Mouse (Mus musculus): ENCODE results near the gene Zmynd8. TPM values are rescaled to one million over a fixed set of nuclear protein-coding genes. Genes with fewer than 3 reads are reported as not detected.

The Zmynd8 gene
- total RNA-seq, 2 experiments from 2014 or later = 13.1 to 23.3 TPM

- intact Hi-C loops (cut with DNase I) = no loop called here
- Histone ChIP-seq H3K27ac (peak overlapping the region; percentile 98), H3K4me3 (peak overlapping the region; percentile 70)
- TF ChIP-seq CTCF (IDR thresholded peaks at IDR 0.05) = no peak; the same call in 1 of the 2 replicates
- no peak for DNase-seq
Measured at GRCm38 (mm10) chr2:165883006-165883405, 15.8 kb downstream of the Zmynd8 start.

GRCm38 (mm10) chr2:165881585-165882431, 17.0 kb downstream of the Zmynd8 start:
- H3K4me3 ChIP-seq = peak overlapping the region; percentile 70
- no peak for TF ChIP-seq CTCF (IDR thresholded peaks at IDR 0.05)
- intact Hi-C loops (cut with DNase I) = no loop called here
- peak; percentile 46 for DNase-seq
- peak overlapping the region; percentile 98 for H3K27ac ChIP-seq

GRCm38 (mm10) chr2:165881220-165881584, 17.6 kb downstream of the Zmynd8 start:
- intact Hi-C loops (cut with DNase I) = no loop called here
- H3K4me3 ChIP-seq = 0 out of 2 replicates have a peak overlapping the region, but pooled peaks have one; percentile 23
- TF ChIP-seq CTCF (IDR thresholded peaks at IDR 0.05) = no peak
- DNase-seq = no peak
- peak overlapping the region; percentile 98 for H3K27ac ChIP-seq

GRCm38 (mm10) chr2:165880501-165881182, 18.2 kb downstream of the Zmynd8 start:
- Histone ChIP-seq H3K4me3 (peak overlapping the region; percentile 52), H3K27ac (peak overlapping the region; percentile 98)
- DNase-seq = peak; percentile 95
- TF ChIP-seq CTCF (IDR thresholded peaks at IDR 0.05) = no peak
- intact Hi-C loops (cut with DNase I) = no loop called here

GRCm38 (mm10) chr2:165879403-165880178, 19.2 kb downstream of the Zmynd8 start:
- H3K4me3 ChIP-seq = peak overlapping the region; percentile 52
- TF ChIP-seq CTCF (IDR thresholded peaks at IDR 0.05) = no peak
- intact Hi-C loops (cut with DNase I) = no loop called here
- no peak for DNase-seq
- H3K27ac ChIP-seq = peak overlapping the region; percentile 98

- peak overlapping the region; percentile 98 for H3K27ac ChIP-seq
- DNase-seq = no peak
- TF ChIP-seq CTCF (IDR thresholded peaks at IDR 0.05) = no peak
- intact Hi-C loops (cut with DNase I) = no loop called here
- peak overlapping the region; percentile 52 for H3K4me3 ChIP-seq
Measured at GRCm38 (mm10) chr2:165878907-165879361, 19.9 kb downstream of the Zmynd8 start.

- Histone ChIP-seq H3K4me3 (0 out of 2 replicates have a peak overlapping the region, but pooled peaks have one; percentile 21), H3K27ac (peak overlapping the region; percentile 64)
- intact Hi-C loops (cut with DNase I) = no loop called here
- no peak for DNase-seq
- no peak for TF ChIP-seq CTCF (IDR thresholded peaks at IDR 0.05)
Measured at GRCm38 (mm10) chr2:165878021-165878585, 20.7 kb downstream of the Zmynd8 start.

GRCm38 (mm10) chr2:165877180-165877579, 21.6 kb downstream of the Zmynd8 start:
- no peak for TF ChIP-seq CTCF (IDR thresholded peaks at IDR 0.05)
- Histone ChIP-seq H3K27ac (peak overlapping the region; percentile 93), H3K4me3 (no peak overlapping the region)
- DNase-seq = no peak
- intact Hi-C loops (cut with DNase I) = no loop called here

- intact Hi-C loops (cut with DNase I) = no loop called here
- Histone ChIP-seq H3K27ac (peak overlapping the region; percentile 93), H3K4me3 (no peak overlapping the region)
- TF ChIP-seq CTCF (IDR thresholded peaks at IDR 0.05) = no peak
- no peak for DNase-seq
Measured at GRCm38 (mm10) chr2:165876201-165876918, 22.5 kb downstream of the Zmynd8 start.

- intact Hi-C loops (cut with DNase I) = loop anchor here (2.0 kb wide), 1 partner anchor 17 kb away; no protein-coding TSS in a partner anchor
- TF ChIP-seq CTCF (IDR thresholded peaks at IDR 0.05) = no peak
- H3K27ac ChIP-seq = peak overlapping the region; percentile 93
- DNase-seq = no peak
- peak overlapping the region; percentile 53 for H3K4me3 ChIP-seq
Measured at GRCm38 (mm10) chr2:165875406-165875955, 23.3 kb downstream of the Zmynd8 start.

Data from gastrocnemius, adult 2 months (tissue).